Mouse (Mus musculus): Measurements from ENCODE around the gene Hist1h1a.
"Not testable (repeated sequence)": the region's sequence is repeated elsewhere in the genome, so short reads cannot be mapped to it uniquely, and the experiment has no call there.

Gene Hist1h1a

GRCm38 (mm10) chr13:23763586-23764323 is at the start of gene Hist1h1a:
Gene Hist1h1a, plus strand, starts transcription at chr13:23763666.
- in situ Hi-C loops (cut with MseI, MboI) = no loop called here

- in situ Hi-C loops (cut with MseI, MboI) = no loop called here
Observed at GRCm38 (mm10) chr13:23716261-23717042, 47.0 kb upstream of the Hist1h1a start.

DNA sequence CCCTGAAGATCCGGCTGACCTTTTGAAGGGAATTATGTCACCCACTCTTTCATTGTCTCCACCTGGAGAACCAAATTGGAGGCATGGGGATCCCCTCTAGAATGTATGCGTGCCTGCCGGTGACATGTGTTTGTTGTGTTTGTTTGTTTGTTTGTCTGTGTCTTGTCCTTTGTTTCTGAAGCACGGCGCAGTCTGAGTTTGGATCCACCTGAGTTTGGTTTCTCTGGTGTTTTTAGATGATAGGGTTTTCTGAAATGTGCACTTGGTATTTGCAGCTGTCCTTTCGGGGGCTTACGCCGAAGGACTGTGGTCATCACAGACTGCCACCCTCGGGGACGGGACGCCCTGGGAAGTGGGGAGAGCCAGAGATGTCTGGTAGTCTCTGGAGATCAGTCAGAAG is 46.3 kb upstream of the Hist1h1a start:
- in situ Hi-C loops (cut with MseI, MboI) = no loop called here

DNA sequence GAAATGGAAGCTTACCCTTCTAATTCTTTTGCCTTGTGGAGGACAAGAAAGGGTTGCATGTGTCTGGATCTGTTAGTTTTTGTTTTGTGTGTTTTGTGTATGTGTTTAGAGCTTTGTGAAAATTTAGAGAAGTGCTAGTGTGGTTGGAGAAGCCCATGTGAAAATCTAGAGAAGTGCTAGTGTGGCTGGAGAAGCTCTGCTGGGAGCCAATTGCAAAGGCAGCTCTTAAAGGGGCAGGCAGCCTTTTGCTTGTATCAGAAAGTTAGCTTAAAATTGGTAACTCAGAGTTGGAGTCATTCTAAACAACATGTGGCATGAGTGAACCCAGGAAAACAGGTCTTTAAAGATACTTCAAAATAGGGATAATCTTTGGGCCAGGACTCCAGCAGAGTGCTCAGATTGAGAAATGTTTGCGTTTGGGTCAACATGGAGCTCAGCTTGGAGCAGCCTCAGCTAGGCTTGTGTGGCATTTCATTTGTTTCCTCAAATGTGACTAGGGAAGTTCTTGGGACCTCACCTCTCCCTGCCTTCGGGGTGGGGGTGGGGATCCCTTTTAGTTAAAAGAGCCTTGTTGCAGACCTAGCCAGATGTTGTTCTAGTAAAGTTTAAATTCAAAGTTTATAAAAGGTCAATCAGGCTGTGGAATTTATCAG is 45.7 kb upstream of the Hist1h1a start:
- in situ Hi-C loops (cut with MseI, MboI) = not testable (repeated sequence)

GRCm38 (mm10) chr13:23724239-23724638 is 39.2 kb upstream of the Hist1h1a start:
- in situ Hi-C loops (cut with MseI, MboI) = no loop called here

- in situ Hi-C loops (cut with MseI, MboI) = no loop called here
Observed at GRCm38 (mm10) chr13:23725213-23725612, 38.3 kb upstream of the Hist1h1a start.

DNA sequence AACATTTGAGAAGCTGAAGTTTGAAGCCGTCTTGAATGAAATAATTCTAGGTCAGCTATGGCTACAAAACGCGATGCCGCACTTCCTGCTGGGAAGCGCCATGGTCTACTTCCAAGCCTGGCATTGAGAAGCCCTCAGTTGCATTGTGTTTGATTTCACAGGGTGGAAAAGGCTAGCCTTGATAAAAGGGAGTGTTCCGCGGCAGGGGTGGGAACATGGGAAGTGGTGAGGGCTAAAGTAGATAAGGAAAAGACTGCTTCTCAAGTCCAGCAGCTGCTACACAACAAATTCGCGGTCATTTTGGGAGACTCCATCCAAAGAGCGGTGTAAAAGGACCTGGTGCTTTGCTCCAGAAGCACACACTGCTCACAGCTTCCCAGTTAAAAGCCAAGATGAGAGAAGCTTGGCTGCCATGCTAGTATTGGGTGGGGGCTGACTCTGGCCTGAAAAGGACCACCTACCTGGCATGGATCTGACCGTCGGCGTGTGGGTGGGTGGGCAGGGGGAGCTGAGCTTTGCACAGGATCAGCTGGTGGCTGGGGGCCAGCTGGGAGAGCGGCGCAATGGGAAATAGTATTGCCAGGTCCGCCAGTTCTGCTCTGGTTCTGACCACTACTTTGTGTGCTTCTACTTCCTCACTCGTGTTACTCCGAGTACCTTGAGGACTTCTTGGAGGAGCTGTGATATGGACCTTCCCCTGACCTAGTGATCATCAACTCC is 34.8 kb upstream of the Hist1h1a start:
- in situ Hi-C loops (cut with MseI, MboI) = no loop called here

GRCm38 (mm10) chr13:23729192-23729525 is 34.3 kb upstream of the Hist1h1a start:
- in situ Hi-C loops (cut with MseI, MboI) = no loop called here

DNA sequence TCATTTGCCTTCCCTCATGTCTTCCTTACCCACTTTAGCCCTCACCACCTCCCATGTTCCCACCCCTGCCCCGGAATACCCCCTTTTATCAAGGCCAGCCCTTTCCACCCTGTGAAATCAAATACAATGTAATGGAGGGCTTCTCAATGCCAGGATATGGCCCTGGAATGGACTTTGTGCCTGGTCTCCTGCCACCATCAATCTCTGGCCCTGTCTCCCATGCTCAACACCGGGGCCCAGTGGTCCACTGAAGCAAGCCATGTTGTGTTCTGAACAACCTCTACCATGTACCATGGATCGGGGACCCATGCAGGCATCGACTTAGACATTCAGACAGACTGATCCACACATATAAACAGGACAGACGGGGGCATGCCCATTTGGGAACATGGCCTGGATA is 33.8 kb upstream of the Hist1h1a start:
- in situ Hi-C loops (cut with MseI, MboI) = loop anchor here in 1 of 2 experiments (5.0 kb wide), 1 partner anchor 32 kb away; the partner anchor contains the start of genes Hist1h1t and Hist1h4c

DNA sequence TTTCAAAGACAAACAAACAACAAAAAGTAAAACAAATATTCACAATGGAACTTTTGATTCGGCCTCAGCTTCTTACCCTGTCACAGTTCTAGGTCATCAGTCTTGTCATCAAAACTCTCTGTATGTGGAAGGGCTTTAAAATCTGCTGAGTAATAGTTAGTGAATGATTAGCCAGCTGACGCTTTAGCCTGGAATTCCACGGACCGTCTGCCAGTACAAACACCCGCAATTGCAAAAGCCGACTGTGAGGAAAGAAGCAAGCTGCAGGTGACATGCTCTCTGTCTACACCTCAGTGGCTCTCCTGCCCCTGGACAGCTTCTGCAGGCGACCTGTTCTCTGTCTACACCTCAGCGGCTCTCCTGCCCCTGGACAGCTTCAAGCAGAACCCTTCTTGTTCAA is 33.0 kb upstream of the Hist1h1a start:
- in situ Hi-C loops (cut with MseI, MboI) = loop anchor here in 1 of 2 experiments (5.0 kb wide), 1 partner anchor 33 kb away; the partner anchor contains the start of genes Hist1h1t and Hist1h4c

GRCm38 (mm10) chr13:23732156-23732804 is 31.2 kb upstream of the Hist1h1a start:
- in situ Hi-C loops (cut with MseI, MboI) = loop anchor here in 1 of 2 experiments (5.0 kb wide), 1 partner anchor 35 kb away; the partner anchor contains the start of genes Hist1h1t and Hist1h4c

DNA sequence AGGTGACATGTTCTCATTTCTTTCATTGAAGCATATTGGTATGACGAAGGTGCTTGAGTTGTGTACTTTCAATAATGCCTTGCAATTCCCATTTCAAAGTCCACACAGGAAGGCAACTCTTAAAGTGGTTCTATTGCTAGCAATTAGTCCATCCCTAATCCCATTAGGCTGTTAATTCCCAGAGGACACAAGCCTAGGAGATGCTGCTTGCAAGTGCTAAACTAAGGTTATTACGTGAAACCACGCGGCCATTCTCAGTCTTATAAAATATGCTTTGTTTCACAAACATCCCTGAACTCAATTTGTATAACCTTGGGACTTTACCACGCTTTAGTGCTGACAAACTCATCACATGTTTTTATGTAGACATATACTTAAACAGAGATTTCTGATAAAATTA is 26.4 kb upstream of the Hist1h1a start:
- in situ Hi-C loops (cut with MseI, MboI) = loop anchor here in 1 of 2 experiments (5.0 kb wide), 1 partner anchor 35 kb away; no protein-coding TSS in a partner anchor

DNA sequence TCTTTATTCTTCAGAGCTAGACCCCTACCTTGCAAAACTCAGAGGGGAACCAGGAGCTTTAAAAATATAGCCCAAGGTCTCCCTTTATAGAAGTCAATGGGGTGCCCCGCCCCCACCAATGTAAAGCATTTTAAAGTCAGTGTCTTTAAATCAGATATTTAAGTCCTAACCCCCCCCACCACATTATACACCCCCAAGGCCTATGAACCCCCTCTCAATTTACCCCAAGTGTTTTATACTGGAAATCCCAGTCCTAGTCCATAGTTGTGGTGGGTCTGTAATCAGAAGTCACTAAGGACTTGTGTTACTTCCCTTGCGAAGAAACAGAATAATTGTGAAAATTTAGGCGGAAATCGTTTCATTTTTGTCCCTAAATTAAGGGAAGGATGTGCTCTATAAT is 25.4 kb upstream of the Hist1h1a start:
- in situ Hi-C loops (cut with MseI, MboI) = loop anchor here in 1 of 2 experiments (5.0 kb wide), 1 partner anchor 36 kb away; no protein-coding TSS in a partner anchor

- in situ Hi-C loops (cut with MseI, MboI) = loop anchor here in 1 of 2 experiments (5.0 kb wide), 1 partner anchor 36 kb away; no protein-coding TSS in a partner anchor
Observed at GRCm38 (mm10) chr13:23738677-23739068, 24.8 kb upstream of the Hist1h1a start, which contains the start of gene Hist1h1c. Gene Hist1h1c, plus strand, starts transcription at chr13:23738808.

GRCm38 (mm10) chr13:23739069-23739921 is 24.2 kb upstream of the Hist1h1a start:
- in situ Hi-C loops (cut with MseI, MboI) = loop anchor here in 1 of 2 experiments (5.0 kb wide), 1 partner anchor 37 kb away; no protein-coding TSS in a partner anchor

GRCm38 (mm10) chr13:23739922-23740252 is 23.6 kb upstream of the Hist1h1a start:
- in situ Hi-C loops (cut with MseI, MboI) = loop anchor here in 1 of 2 experiments (5.0 kb wide), 1 partner anchor 38 kb away; no protein-coding TSS in a partner anchor

GRCm38 (mm10) chr13:23740256-23740840 is 23.1 kb upstream of the Hist1h1a start:
- in situ Hi-C loops (cut with MseI, MboI) = no loop called here

DNA sequence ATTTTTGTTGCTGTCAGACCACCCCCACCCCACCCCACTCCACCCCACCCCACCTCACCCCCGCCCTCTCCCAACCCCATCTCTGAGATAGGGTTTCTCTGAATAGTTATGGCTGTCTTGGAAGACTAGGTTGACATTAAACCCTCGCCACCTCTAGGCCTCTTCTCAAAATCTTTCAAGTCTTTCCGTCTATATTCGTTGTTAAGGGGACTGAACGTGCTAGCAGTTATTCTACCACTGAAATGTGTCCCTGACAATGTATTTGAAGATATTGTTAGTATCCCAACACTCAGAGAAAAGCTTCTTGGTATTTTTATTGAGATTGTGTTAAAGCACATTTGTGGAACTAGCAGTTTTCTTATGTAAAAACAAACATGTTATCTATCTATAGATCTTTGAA is 22.6 kb upstream of the Hist1h1a start:
- in situ Hi-C loops (cut with MseI, MboI) = no loop called here

DNA sequence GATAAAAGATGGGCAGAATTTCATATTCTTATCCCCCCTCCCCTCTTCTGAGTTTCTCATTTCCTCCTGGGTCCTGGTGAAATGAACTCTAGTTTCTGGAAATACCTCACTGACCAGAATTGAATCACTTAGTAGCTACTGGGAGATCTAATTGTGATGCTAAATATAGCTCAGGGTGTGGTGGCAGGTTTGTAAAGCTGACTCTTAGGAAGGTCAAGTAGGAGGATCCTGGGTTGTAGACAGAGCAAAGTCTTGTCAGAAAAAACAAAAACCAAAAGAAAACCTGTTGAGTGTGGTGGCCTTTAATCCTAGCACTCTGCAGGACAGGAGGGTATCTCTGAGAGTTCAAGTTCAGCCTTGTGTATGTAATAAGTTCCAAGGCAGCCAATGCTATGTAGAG is 21.5 kb upstream of the Hist1h1a start:
- in situ Hi-C loops (cut with MseI, MboI) = no loop called here
